Mouse (Mus musculus) embryonic facial prominence, embryonic 13.5 days (tissue): ENCODE results near the gene Tle2. TPM values are rescaled to one million over a fixed set of nuclear protein-coding genes. Genes with fewer than 3 reads are reported as not detected.

Source experiments
- ATAC-seq: fragments of 200-750 bp; cut with Nextera tagmentation; 2 replicates; pipeline ENCODE4 v1.8.0; 2017; ENCODE audit warnings: low read depth; ENCODE audit not compliant: insufficient number of reproducible peaks, insufficient read depth, low FRiP score, low TSS enrichment
- H3K27ac ChIP-seq: fragments of 300-500 bp; sonication (generic); 2 replicates; pipeline ENCODE4 v1.5.1; 2015; ENCODE audit warnings: moderate library complexity, mild to moderate bottlenecking, inconsistent platforms
- H3K27me3 ChIP-seq: fragments of 300-500 bp; sonication (generic); 2 replicates; pipeline ENCODE4 v1.6.1; 2015; ENCODE audit warnings: mild to moderate bottlenecking, inconsistent platforms
- H3K36me3 ChIP-seq: fragments of 300-500 bp; sonication (generic); 2 replicates; pipeline ENCODE4 v1.6.1; 2015; ENCODE audit warnings: mild to moderate bottlenecking, inconsistent platforms
- H3K4me1 ChIP-seq: fragments of 300-500 bp; sonication (generic); 2 replicates; pipeline ENCODE4 v1.6.1; 2015; ENCODE audit warnings: inconsistent platforms
- H3K4me2 ChIP-seq: fragments of 300-500 bp; sonication (generic); 2 replicates; pipeline ENCODE4 v1.6.1; 2015; ENCODE audit warnings: moderate library complexity, mild to moderate bottlenecking, inconsistent platforms
- H3K4me3 ChIP-seq: fragments of 300-500 bp; sonication (generic); 2 replicates; pipeline ENCODE4 v1.5.1; 2015; ENCODE audit warnings: mild to moderate bottlenecking, inconsistent platforms
- H3K9ac ChIP-seq: fragments of 300-500 bp; sonication (generic); 2 replicates; pipeline ENCODE4 v1.6.1; 2015; ENCODE audit warnings: mild to moderate bottlenecking, inconsistent platforms
- H3K9me3 ChIP-seq: fragments of 300-500 bp; sonication (generic); 2 replicates; pipeline ENCODE4 v1.6.1; 2016; ENCODE audit warnings: inconsistent platforms
- WGBS: fragments of 180-500 bp; shearing (Covaris S2); methylation state at CpG from one replicate; pipeline ENCODE4 v1.1.7; 2015; ENCODE audit warnings: mixed read lengths; 5-methylcytosine and 5-hydroxymethylcytosine counted together
- polyA plus RNA-seq: library from polyadenylated mRNA; unstranded; fragments of >200 nt; fragmentation: Nextera tagmentation; extraction: Ambion mirVana; gene quantifications from 2 replicates; pipeline ENCODE4 v1.2.1, GENCODE M21; 2015

Tle2 gene
- polyA plus RNA-seq: 63.4 and 71.4 TPM in 2 replicates

DNA sequence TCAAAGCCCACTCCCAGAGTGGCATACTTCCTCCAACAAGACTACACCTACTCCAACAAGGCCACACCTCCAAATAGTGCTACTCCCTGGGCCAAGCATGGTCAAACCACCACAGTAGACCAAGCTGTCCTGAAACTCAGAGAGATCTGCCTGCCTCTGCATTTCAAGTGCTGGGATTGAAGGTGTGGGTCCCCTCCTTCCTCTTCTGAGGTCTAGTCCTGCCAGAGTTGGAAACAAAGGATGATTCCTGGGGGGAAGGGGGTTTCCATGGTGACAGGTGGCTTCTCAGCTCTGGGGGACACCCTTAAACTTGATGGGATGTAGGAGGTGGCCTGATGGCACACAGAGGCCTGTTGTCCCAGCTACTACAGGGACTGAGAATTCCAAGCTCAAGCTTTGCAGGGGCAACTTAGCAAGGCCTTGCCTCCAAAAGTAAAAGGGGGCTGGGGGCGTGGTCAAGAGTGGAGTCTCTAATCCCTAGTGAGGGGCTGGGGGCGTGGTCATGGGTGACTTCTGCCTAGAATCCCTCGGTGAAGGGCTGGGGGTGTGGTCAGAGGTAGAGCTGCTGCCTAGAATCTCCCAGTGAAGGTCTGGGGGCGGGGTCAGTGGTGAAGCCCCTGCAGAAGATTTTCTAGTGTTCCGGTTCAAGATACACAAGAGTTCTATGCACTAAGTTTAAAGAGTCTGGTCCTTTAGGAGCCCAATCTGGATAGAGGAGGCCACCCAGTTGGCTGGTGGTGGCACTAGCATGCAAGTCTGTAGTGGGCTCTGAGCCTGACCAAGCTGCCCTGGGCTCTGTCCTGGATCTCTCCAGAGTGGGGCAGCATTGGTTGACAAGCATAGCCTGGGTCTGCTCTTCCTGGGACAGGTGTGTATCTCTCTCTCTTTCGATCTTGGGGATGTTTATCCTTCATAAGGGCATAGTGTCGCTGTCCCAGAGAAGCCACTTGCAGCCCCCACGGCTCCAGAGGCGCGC lies at the start of gene Tle2:
Tle2 (plus strand) TSS at position 481 of the 976 bp plus-strand sequence.
- no peak for ATAC-seq
- WGBS: 19% methylated on average over 10 of the region's 10 CpGs
- H3K4me3 ChIP-seq: peak within 1 kb of the TSS; percentile 77
- H3K27ac ChIP-seq: peak within 1 kb of the TSS; percentile 95
- H3K36me3 ChIP-seq: peaks cover 17% of the 10 kb centered on the region
- peaks cover 81% of the 10 kb centered on the region for H3K4me1 ChIP-seq
- H3K27me3 ChIP-seq: peaks cover 14% of the 10 kb centered on the region
- H3K4me2 ChIP-seq: peak within 1 kb of the TSS; percentile 86
- H3K9me3 ChIP-seq: no peaks in the 10 kb centered on the region
- H3K9ac ChIP-seq: peak within 1 kb of the TSS; percentile 88

GRCm38 (mm10) chr10:81525017-81525694 lies 49.2 kb upstream of the Tle2 start:
- Histone ChIP-seq H3K4me2 (no peak overlapping the region), H3K4me1 (peaks cover 5% of the 10 kb centered on the region; the same call in 1 of the 2 replicates), H3K9me3 (no peaks in the 10 kb centered on the region), H3K27ac (no peak overlapping the region), H3K36me3 (peaks cover 19% of the 10 kb centered on the region), H3K4me3 (no peak overlapping the region), H3K9ac (no peak overlapping the region), H3K27me3 (peaks cover 16% of the 10 kb centered on the region)
- no peak for ATAC-seq
- 52% methylated on average over 12 of the region's 13 CpGs for WGBS

GRCm38 (mm10) chr10:81526779-81527178 lies 47.6 kb upstream of the Tle2 start:
- no peak for ATAC-seq
- H3K9me3 ChIP-seq: no peaks in the 10 kb centered on the region
- 15% methylated on average over 14 of the region's 14 CpGs for WGBS

GRCm38 (mm10) chr10:81534826-81535225 lies 39.5 kb upstream of the Tle2 start:
- WGBS: 59% methylated on average over 16 of the region's 16 CpGs
- no peak for ATAC-seq

More at GRCm38 (mm10) chr10:81526779-81527178, 47.6 kb upstream of the Tle2 start:
- Histone ChIP-seq H3K36me3 (peaks cover 34% of the 10 kb centered on the region), H3K4me3 (no peak overlapping the region), H3K4me2 (no peak overlapping the region), H3K4me1 (peaks cover 5% of the 10 kb centered on the region; the same call in 1 of the 2 replicates), H3K27me3 (peaks cover 16% of the 10 kb centered on the region), H3K27ac (no peak overlapping the region), H3K9ac (no peak overlapping the region)

DNA sequence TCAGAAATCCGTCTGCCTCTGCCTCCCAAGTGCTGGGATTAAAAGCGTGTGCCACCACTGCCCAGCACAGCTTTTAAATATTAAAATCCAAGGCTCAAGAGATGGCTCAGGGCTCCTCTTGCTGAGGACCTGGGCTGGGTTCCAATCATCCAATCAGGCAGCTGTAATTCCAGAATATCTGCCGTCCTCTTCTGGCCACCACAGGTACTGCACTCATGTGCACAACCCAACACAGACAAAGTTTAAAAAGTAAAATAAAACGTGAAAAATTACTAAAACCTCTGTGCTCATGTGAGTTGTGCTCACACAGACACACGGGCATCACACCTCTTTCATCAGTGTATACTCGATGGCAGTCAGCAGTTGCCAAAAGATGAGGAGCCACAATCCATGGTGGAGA lies 37.6 kb upstream of the Tle2 start:
- ATAC-seq: no peak
- Histone ChIP-seq H3K9ac (no peak overlapping the region), H3K4me1 (peaks cover 14% of the 10 kb centered on the region), H3K4me3 (no peak overlapping the region), H3K4me2 (no peak overlapping the region), H3K36me3 (peaks cover 68% of the 10 kb centered on the region), H3K27me3 (no peaks in the 10 kb centered on the region), H3K9me3 (no peaks in the 10 kb centered on the region), H3K27ac (no peak overlapping the region)
- 79% methylated on average over 6 of the region's 6 CpGs for WGBS

More at GRCm38 (mm10) chr10:81534826-81535225, 39.5 kb upstream of the Tle2 start:
- H3K4me1 ChIP-seq: peaks cover 8% of the 10 kb centered on the region; the same call in 1 of the 2 replicates
- H3K9ac ChIP-seq: no peak overlapping the region
- H3K27ac ChIP-seq: no peak overlapping the region
- H3K36me3 ChIP-seq: peaks cover 70% of the 10 kb centered on the region
- no peak overlapping the region for H3K4me3 ChIP-seq
- no peak overlapping the region for H3K4me2 ChIP-seq
- H3K27me3 ChIP-seq: no peaks in the 10 kb centered on the region
- H3K9me3 ChIP-seq: no peaks in the 10 kb centered on the region

GRCm38 (mm10) chr10:81537429-81537828 lies 36.9 kb upstream of the Tle2 start:
- H3K9me3 ChIP-seq: no peaks in the 10 kb centered on the region
- no peak overlapping the region for H3K27ac ChIP-seq
- 90% methylated on average over 2 of the region's 2 CpGs for WGBS
- no peak overlapping the region for H3K4me2 ChIP-seq
- no peak overlapping the region for H3K4me3 ChIP-seq
- ATAC-seq: no peak
- H3K36me3 ChIP-seq: peaks cover 68% of the 10 kb centered on the region
- no peaks in the 10 kb centered on the region for H3K27me3 ChIP-seq
- peaks cover 21% of the 10 kb centered on the region for H3K4me1 ChIP-seq
- no peak overlapping the region for H3K9ac ChIP-seq

DNA sequence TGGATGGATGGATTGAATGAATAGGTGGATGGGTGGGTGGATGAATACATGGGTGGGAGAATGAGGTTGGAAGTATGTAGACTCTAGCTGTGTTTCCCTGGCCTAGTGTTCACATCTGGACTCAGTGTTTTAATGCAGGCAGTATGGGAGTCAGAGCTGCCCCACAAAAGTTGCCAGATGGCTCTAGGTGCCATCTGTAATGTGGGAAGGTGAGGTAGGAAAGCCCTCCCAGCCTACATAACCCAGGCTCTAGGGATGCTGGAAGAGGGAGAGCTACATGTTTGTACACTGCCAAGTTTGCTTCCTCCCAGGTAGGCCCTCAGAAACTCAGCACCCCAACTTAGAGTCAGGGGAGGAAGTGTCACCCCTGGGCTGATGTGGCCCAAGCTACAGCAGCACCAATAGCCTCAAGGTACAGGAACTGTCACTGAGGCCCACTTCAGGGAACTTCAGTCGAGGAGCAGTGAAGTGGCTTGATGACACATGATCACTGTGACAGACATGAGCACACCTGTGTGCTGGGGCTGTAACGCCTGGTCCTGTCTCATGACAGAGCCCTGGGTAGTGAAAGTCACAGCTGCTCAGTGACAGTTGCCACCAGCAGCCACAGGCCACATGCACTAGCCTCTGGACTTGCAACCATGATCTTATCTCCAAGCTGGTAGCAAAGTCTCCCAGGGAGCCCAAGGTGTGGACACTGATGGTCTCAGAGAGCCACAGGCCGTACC lies 35.9 kb upstream of the Tle2 start:
- WGBS: 83% methylated on average over 3 of the region's 3 CpGs

DNA sequence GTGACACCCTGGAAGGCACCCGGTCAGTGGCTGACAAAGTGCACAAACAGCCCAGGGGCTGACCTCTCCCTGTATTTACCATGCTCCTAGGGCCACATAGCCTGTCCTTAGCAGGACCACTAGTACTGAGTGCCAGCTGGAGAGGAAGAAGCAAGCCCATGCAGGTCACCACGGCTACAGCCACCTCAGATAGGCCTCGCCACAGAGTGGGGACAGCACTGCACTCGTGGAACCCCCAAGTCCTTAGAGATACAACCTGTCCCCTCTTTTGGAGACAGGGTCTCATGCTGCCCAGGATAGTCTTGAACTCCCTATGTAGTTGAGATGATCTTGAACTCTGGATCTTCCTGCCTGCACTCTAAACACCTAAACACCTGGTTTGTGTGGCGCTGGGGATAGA lies 33.0 kb upstream of the Tle2 start:
- peak overlapping the region; percentile 98 for H3K9ac ChIP-seq
- H3K27me3 ChIP-seq: no peaks in the 10 kb centered on the region
- peaks cover 36% of the 10 kb centered on the region for H3K4me1 ChIP-seq
- no peak overlapping the region for H3K4me3 ChIP-seq
- H3K36me3 ChIP-seq: peaks cover 36% of the 10 kb centered on the region
- no peak for ATAC-seq
- no peaks in the 10 kb centered on the region for H3K9me3 ChIP-seq
- H3K27ac ChIP-seq: no peak overlapping the region
- 81% methylated on average over 5 of the region's 5 CpGs for WGBS
- H3K4me2 ChIP-seq: no peak overlapping the region

More for the DNA sequence above, 35.9 kb upstream of the Tle2 start:
- no peak overlapping the region for H3K27ac ChIP-seq
- no peaks in the 10 kb centered on the region for H3K9me3 ChIP-seq
- no peak overlapping the region for H3K4me3 ChIP-seq
- peaks cover 62% of the 10 kb centered on the region for H3K36me3 ChIP-seq
- H3K9ac ChIP-seq: no peak overlapping the region
- no peaks in the 10 kb centered on the region for H3K27me3 ChIP-seq
- ATAC-seq: no peak
- no peak overlapping the region for H3K4me2 ChIP-seq
- H3K4me1 ChIP-seq: peaks cover 32% of the 10 kb centered on the region

DNA sequence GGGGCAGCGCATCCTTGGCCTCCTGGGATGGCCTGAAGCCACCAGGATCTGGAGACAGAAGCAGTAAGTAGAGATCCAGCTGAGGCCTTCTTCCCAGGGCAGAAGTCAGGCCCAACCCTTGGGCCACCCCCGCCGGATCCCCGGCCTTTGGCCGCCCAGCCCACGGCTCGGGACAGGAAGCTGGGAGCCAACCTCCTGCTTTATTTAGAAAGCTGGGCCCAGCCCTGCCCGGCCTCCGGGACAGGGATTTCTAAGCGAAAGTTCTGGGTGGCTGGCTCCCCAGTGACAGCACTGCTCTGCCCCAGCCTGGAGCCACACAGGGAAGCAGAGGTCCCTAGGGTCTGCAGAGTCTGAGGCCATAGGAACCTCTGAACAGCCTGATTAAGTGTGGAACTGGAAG lies 32.6 kb upstream of the Tle2 start:
- H3K9me3 ChIP-seq: no peaks in the 10 kb centered on the region
- no peak overlapping the region for H3K27ac ChIP-seq
- H3K27me3 ChIP-seq: no peaks in the 10 kb centered on the region
- H3K4me2 ChIP-seq: 0 out of 2 replicates have a peak overlapping the region, but pooled peaks have one; percentile 97
- H3K9ac ChIP-seq: peak overlapping the region; percentile 98
- WGBS: 80% methylated on average over 10 of the region's 10 CpGs
- H3K4me3 ChIP-seq: no peak overlapping the region
- peaks cover 36% of the 10 kb centered on the region for H3K36me3 ChIP-seq
- peaks cover 36% of the 10 kb centered on the region for H3K4me1 ChIP-seq
- ATAC-seq: no peak

GRCm38 (mm10) chr10:81542727-81543460 lies 31.5 kb upstream of the Tle2 start:
- Histone ChIP-seq H3K9ac (peak overlapping the region; percentile 98), H3K9me3 (no peaks in the 10 kb centered on the region), H3K4me3 (peak overlapping the region; percentile 99), H3K4me2 (peak overlapping the region; percentile 97), H3K27ac (no peak overlapping the region), H3K27me3 (no peaks in the 10 kb centered on the region), H3K36me3 (peaks cover 36% of the 10 kb centered on the region), H3K4me1 (peaks cover 36% of the 10 kb centered on the region)
- no peak for ATAC-seq
- WGBS: 75% methylated on average over 7 of the region's 7 CpGs
